Mouse (Mus musculus) limb, embryonic 14.5 days (tissue): ENCODE measurements around the gene Rapgef4. TPM values are rescaled to one million over a fixed set of nuclear protein-coding genes. Genes with fewer than 3 reads are reported as not detected.

Source experiments
- ATAC-seq: fragments of 200-750 bp; cut with Nextera tagmentation; 2 replicates; pipeline ENCODE4 v1.8.0; 2017; ENCODE audit warnings: low read depth, moderate number of reproducible peaks, moderate TSS enrichment; ENCODE audit not compliant: low FRiP score
- DNase-seq: peaks from one replicate; pipeline ENCODE4 v3.0.0-alpha.2; 2015; ENCODE audit warnings: low spot score
- H3K27ac ChIP-seq: fragments of 300-500 bp; sonication (generic); replicated peaks from 2 replicates; pipeline ENCODE4 v1.5.1; 2014; ENCODE audit warnings: low read depth, mild to moderate bottlenecking, low read length, moderate library complexity, mixed read lengths
- H3K27me3 ChIP-seq: fragments of 300-500 bp; sonication (generic); 2 replicates; pipeline ENCODE4 v1.6.1; 2014; ENCODE audit warnings: low read length, mixed read lengths; ENCODE audit not compliant: control insufficient read depth, insufficient read depth
- H3K36me3 ChIP-seq: fragments of 300-500 bp; sonication (generic); 2 replicates; pipeline ENCODE4 v1.6.1; 2014; ENCODE audit warnings: mild to moderate bottlenecking, low read length, moderate library complexity, mixed read lengths; ENCODE audit not compliant: control insufficient read depth, insufficient read depth
- H3K4me1 ChIP-seq: fragments of 300-500 bp; sonication (generic); 2 replicates; pipeline ENCODE4 v1.6.1; 2014; ENCODE audit warnings: antibody characterized with exemption, low read length, mixed read lengths; ENCODE audit not compliant: control insufficient read depth, insufficient read depth
- H3K4me2 ChIP-seq: fragments of 300-500 bp; sonication (generic); replicated peaks from 2 replicates; pipeline ENCODE4 v1.6.1; 2014; ENCODE audit warnings: low read depth, mild to moderate bottlenecking, low read length, moderate library complexity; ENCODE audit not compliant: severe bottlenecking
- H3K4me3 ChIP-seq: fragments of 300-500 bp; sonication (generic); replicated peaks from 2 replicates; pipeline ENCODE4 v1.5.1; 2014; ENCODE audit warnings: low read length
- H3K9ac ChIP-seq: fragments of 300-500 bp; sonication (generic); 2 replicates; pipeline ENCODE4 v1.6.1; 2014; ENCODE audit warnings: mild to moderate bottlenecking, low read depth, low read length, moderate library complexity; ENCODE audit not compliant: severe bottlenecking
- H3K9me3 ChIP-seq: fragments of 300-500 bp; sonication (generic); 2 replicates; pipeline ENCODE4 v1.6.1; 2016; ENCODE audit warnings: low read length; ENCODE audit not compliant: control insufficient read depth
- POLR2A ChIP-seq: fragments of 200-500 bp; IDR thresholded peaks from 2 replicates; pipeline ENCODE4 v1.8.0; 2012; ENCODE audit warnings: inconsistent platforms, mild to moderate bottlenecking, moderate library complexity, borderline replicate concordance; ENCODE audit not compliant: insufficient read depth, insufficient read length; ENCODE audit errors: extremely low read depth
- WGBS: fragments of 180-500 bp; shearing (Covaris S2); extraction: QIAGEN DNeasy Blood & Tissue Kit; methylation state at CpG from one replicate; pipeline ENCODE4 v1.1.7; 2014; 5-methylcytosine and 5-hydroxymethylcytosine counted together
- polyA plus RNA-seq, 2 experiments: library from polyadenylated mRNA; depleted of rRNA in 1 of 2; stranded (reverse) in 1 of 2; unstranded in 1 of 2; fragments of >200 nt; fragmentation: Nextera tagmentation in 1 of 2; extraction: Ambion mirVana in 1 of 2; gene quantifications; 2 replicates each; pipeline versions ENCODE4 v1.2.1 to v1.2.3; 2012 to 2014

The Rapgef4 gene
- polyA plus RNA-seq, 2 experiments, result 2.2 to 2.3 TPM

GRCm38 (mm10) chr2:72029081-72029480 is 48.0 kb downstream of the Rapgef4 start:
- 65% methylated on average over 1 of the region's 1 CpGs for WGBS
- H3K4me2 ChIP-seq, result no peak overlapping the region
- ATAC-seq (no peak), DNase-seq (no peak)
- H3K4me3 ChIP-seq, result no peak overlapping the region
- no peaks in the 10 kb centered on the region for H3K4me1 ChIP-seq
- H3K27me3 ChIP-seq, result no peaks in the 10 kb centered on the region
- no peaks in the 10 kb centered on the region for H3K36me3 ChIP-seq
- no peaks in the 10 kb centered on the region for H3K9me3 ChIP-seq
- no peak overlapping the region for H3K9ac ChIP-seq
- TF ChIP-seq POLR2A, result no peak
- H3K27ac ChIP-seq, result no peak overlapping the region

- no peak overlapping the region for H3K9ac ChIP-seq
- no peaks in the 10 kb centered on the region for H3K27me3 ChIP-seq
- no peak overlapping the region for H3K27ac ChIP-seq
- DNase-seq (no peak), ATAC-seq (no peak)
- WGBS, result 82% methylated on average over 5 of the region's 5 CpGs
- no peak overlapping the region for H3K4me3 ChIP-seq
- no peak overlapping the region for H3K4me2 ChIP-seq
- no peaks in the 10 kb centered on the region for H3K9me3 ChIP-seq
- no peaks in the 10 kb centered on the region for H3K36me3 ChIP-seq
- no peak for TF ChIP-seq POLR2A
- no peaks in the 10 kb centered on the region for H3K4me1 ChIP-seq
Observed at GRCm38 (mm10) chr2:72029586-72030144, 48.6 kb downstream of the Rapgef4 start.

- H3K4me1 ChIP-seq, result no peaks in the 10 kb centered on the region
- no peak overlapping the region for H3K4me3 ChIP-seq
- H3K9me3 ChIP-seq, result no peaks in the 10 kb centered on the region
- no peaks in the 10 kb centered on the region for H3K36me3 ChIP-seq
- 74% methylated on average over 5 of the region's 5 CpGs for WGBS
- no peak overlapping the region for H3K27ac ChIP-seq
- ATAC-seq (no peak), DNase-seq (no peak)
- no peak overlapping the region for H3K9ac ChIP-seq
- no peak overlapping the region for H3K4me2 ChIP-seq
- no peak for TF ChIP-seq POLR2A
- H3K27me3 ChIP-seq, result no peaks in the 10 kb centered on the region
Observed at GRCm38 (mm10) chr2:72031717-72032116, 50.7 kb downstream of the Rapgef4 start.

GRCm38 (mm10) chr2:72035616-72036015 is 54.6 kb downstream of the Rapgef4 start:
- no peak overlapping the region for H3K4me3 ChIP-seq
- no peaks in the 10 kb centered on the region for H3K9me3 ChIP-seq
- H3K36me3 ChIP-seq, result no peaks in the 10 kb centered on the region
- ATAC-seq (no peak), DNase-seq (no peak)
- 54% methylated on average over 8 of the region's 8 CpGs for WGBS
- no peak for TF ChIP-seq POLR2A
- H3K27me3 ChIP-seq, result no peaks in the 10 kb centered on the region
- H3K4me1 ChIP-seq, result peaks cover 7% of the 10 kb centered on the region; the same call in 1 of the 2 replicates
- H3K4me2 ChIP-seq, result no peak overlapping the region
- H3K27ac ChIP-seq, result no peak overlapping the region
- no peak overlapping the region for H3K9ac ChIP-seq

- Histone ChIP-seq H3K27me3 (no peaks in the 10 kb centered on the region), H3K36me3 (no peaks in the 10 kb centered on the region), H3K4me1 (peaks cover 7% of the 10 kb centered on the region; the same call in 1 of the 2 replicates), H3K4me3 (no peak overlapping the region), H3K9me3 (no peaks in the 10 kb centered on the region), H3K27ac (no peak overlapping the region), H3K9ac (no peak overlapping the region), H3K4me2 (no peak overlapping the region)
- 91% methylated on average over 5 of the region's 5 CpGs for WGBS
- TF ChIP-seq POLR2A, result no peak
- DNase-seq, result no peak
- no peak for ATAC-seq
Observed at GRCm38 (mm10) chr2:72037357-72037756, 56.3 kb downstream of the Rapgef4 start.
